Mouse (Mus musculus) A20 (cell line): ENCODE results near the gene H2afy.

Experiments
- DNase-seq: peaks from one replicate; pipeline ENCODE4 v3.0.0-alpha.2; 2011; ENCODE audit warnings: low read depth, low spot score

The H2afy gene

DNA sequence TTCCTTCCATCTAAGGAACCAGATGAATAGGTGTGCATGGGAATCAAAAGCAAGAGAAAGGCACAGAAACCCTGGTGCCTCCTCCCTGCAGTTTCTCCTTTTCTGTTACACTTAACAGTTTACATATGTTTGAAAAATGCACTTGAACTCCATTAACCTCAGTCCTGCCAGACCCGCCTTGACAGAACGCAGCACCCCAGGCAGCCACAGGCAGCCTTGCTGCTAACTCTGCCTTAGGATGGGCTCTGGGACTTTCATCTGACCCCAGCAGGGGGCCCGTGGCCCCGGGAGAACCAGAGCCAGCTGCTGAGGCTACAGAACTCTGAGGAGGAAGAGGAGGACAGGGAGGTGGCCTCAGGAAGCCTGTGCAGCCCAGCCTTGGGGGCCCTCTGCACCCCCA, 23.7 kb downstream of the H2afy start:
- DNase-seq = no peak

DNA sequence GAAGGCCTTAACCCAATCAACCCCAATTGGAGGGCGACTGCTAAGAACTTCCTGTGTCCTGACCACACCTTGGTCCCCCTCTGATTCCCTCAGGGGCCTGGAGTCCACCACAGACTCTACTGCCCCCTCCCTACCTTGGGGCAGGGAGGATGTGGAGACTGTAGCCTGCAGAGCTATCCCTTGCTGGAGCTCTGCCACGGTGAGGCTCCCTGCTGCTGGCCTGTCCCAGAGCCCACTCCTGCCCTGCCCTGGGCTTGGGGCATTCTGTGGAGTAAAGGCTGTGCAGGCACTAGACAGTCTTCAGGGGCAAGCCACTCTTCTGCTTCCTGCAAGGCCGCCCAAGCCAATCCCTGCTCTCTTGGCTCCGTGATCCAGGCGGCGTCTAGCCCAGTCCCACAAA, 24.6 kb downstream of the H2afy start:
- no peak for DNase-seq

- no peak for DNase-seq
Measured at GRCm38 (mm10) chr13:56110694-56111531, 25.2 kb downstream of the H2afy start.

- DNase-seq = no peak
Measured at GRCm38 (mm10) chr13:56109703-56110102, 26.5 kb downstream of the H2afy start.

- DNase-seq = no peak
Measured at GRCm38 (mm10) chr13:56108849-56109519, 27.2 kb downstream of the H2afy start.

DNA sequence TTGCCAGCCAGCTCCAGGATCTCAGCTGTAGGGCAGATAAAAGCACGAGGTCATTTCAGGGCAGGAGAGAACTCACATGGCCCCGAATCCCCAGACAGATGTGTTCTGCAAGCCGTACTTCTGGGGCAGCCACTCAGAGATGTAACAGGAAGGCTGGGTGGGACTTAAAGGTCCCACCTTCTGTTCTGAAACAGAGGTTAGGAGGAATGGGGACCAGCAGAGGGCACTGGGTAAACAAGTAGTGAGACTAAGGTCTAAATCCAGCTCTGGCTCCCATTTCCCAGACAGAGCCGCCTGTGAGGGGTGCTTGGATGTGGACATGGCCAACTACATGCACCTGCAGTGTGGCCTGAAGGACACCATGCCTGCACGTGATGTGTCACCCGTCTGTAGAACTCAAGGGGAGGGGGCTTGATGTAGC, 31.2 kb downstream of the H2afy start:
- DNase-seq = no peak

DNA sequence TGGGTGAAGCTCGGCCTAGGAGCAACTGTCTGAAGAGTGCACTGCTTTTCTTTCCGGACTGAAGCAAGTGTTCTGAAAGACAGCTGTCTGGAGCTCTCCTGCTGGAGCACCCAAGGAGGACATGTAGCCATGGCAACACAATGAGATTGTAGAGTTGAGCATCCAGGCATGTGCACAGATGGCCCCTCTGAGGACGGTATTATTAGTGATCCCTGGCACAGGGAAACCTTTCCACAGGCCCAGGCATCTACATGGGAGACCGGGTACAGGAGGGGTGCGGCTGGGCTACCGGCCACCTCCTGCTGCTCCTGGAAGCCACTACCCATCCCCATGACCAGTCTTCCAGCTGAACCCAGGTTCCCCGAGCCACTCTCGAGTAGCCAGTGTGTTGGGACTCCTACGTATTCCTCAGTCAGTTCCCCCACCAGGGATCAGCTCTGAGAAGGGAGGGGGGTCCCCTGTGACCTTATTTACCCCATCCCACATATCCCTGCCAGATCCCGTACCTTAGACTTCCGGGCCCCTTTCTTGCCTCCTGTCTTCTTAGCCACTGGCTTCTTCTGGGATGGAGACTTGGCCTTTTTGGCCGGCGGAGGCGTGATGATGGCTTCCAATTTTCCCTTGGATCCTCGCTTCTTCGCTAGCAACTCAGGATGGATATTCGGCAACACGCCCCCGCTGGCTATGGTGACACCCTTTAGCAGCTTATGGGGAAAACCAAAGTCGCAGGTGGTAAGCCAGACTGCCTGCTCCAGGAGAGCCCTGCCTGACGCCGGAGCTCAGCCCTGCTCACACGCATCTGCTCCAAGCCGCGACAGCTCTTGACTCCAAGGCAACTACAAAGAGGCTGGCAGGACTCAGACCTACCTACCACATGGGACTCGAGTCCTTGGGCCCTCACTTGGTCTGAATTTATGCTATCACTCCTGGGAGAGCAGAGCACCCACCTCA, 32.1 kb downstream of the H2afy start:
- no peak for DNase-seq

GRCm38 (mm10) chr13:56102160-56102559, 34.0 kb downstream of the H2afy start:
- no peak for DNase-seq

DNA sequence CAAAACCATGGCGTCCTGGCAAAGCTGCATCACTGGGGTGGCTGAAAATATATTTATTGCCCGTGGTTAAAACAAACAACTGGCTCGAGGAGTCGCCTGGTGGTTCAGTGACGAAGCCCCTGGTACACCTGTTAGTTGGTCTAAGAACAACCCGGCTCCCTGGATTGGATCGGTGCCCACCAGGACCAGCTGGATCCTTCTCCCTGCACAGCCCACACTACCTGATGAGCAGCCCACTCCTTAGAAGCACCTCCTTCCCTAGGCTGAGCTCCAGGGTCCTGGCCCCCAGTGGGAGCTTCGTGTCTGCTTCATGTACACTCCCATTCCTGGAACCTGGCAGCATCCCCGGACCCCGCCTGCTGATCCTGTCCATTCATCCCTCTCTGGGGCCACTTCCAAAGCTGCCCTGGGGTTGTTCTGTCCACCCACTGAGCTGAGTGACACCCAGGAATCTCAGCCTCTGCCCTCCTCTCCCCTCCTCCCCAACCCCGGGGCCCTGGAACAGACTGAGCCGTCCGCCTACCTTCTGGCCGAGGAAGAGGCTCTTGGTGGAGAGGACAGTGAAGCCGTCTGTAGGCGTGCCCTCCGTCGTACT, 40.5 kb downstream of the H2afy start:
- no peak for DNase-seq

DNA sequence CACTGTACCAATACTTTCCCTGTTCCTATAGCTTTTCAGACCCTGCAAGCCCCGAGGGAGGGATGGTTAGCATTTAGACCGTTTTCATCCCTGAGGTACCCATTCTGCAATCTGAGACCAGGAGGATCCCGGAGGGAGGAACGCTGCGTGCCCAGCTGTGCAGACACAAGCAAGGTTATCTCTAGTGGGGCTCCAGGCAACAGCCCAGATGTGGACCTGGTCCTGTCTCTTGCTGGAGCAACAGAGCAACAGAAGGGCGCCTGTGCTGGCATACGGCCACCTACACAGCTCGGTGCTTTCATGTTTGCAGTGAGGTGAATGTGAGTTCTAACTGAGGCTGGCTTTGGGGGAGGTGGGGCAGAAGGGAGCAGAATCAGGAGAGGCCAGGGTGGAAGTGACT, 41.6 kb downstream of the H2afy start:
- DNase-seq = no peak

DNA sequence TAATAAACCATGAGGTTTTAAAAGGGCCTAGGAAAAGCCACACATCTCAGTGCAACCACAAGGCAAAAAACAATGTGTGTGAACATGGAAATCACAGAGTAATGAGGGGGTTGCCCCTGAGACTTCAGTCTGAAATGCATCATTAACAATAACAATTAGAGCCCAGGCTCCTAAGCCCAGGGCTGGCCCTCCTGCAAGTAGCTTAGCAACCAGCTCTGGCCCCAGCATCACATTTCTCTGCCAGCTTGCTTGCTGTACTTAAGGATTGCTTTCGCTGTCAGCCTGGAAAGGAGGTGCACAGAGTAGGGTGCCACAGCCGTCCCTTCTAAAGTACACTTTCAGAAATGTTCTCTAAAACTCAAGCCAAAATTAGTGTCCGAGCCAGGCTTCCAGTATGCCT, 42.5 kb downstream of the H2afy start:
- DNase-seq = no peak

DNA sequence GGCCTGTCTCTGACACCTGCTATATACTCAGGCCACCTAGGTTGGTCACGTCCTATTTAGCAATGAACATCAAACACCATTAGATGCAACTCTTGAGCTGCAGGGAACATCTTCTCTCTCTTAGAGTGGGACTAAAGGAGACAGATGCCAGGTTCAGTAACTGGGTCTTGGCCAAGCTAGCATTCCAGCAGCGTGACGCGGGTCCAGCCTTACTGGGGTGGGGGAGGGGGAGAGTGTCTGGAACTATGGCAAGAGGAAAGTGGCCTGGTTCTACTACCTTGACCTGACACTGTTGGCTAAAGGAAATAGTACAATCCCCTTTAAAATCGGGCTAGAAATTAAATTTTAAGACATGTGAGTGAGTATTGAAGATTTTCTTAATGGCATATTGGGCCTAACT, 43.6 kb downstream of the H2afy start:
- DNase-seq = no peak

- no peak for DNase-seq
Measured at GRCm38 (mm10) chr13:56090597-56090996, 45.6 kb downstream of the H2afy start.

GRCm38 (mm10) chr13:56088602-56089001, 47.6 kb downstream of the H2afy start:
- no peak for DNase-seq

DNA sequence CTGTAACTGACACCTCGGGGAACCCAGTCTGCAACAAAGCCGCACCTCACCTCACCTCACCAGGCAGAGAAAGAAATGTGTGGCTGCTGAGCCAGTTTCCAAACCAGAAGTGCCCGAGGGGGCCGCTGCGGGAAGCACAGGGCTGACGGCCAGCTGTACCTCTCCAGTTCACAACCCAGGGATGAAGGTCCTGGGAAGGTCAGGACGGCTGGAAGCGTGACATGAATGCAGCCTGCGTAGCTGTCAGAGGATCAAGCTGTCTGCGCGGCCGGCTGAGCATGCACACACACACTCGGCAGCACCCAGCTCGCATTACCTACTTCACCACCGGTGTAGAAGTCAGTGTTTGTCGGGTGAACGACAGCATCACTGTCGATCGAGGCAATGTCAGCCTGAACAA, 48.2 kb downstream of the H2afy start:
- DNase-seq = no peak

DNA sequence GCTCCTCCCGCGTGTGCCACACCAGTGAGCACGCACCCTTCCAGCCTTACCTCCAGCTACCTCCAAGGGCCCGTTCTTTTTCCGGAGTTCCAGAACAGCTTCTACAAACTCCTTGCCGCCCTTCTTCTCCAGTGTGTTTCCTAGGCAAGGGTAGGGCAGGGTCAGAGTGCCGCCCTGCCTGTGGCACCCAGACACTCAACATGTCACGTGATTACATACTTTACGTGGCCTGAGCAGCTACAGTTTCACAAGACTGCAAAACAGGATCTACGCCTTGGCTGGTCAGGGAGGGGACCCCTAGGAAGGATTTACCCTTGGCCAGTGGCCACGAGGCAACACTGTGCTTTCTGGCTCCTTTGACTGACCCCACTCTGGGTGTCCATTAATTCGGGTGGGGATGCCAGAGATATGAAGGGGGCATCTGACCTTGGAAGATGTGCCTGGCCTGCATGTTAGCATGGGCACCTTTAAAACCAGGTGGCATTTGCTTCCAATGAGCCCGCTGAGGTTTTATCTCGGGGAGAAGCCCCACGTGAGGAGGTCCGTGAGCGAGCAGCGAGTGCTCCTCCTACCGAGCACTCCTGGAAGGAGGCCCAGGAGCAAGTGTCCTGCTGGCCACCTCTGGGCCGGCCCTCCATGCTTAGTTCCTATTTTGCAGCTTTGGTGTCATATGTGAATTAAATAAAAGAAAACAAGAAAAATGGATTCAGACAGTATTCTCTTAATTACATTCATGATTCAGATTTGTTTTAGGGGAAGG, 51.8 kb downstream of the H2afy start:
- no peak for DNase-seq

DNA sequence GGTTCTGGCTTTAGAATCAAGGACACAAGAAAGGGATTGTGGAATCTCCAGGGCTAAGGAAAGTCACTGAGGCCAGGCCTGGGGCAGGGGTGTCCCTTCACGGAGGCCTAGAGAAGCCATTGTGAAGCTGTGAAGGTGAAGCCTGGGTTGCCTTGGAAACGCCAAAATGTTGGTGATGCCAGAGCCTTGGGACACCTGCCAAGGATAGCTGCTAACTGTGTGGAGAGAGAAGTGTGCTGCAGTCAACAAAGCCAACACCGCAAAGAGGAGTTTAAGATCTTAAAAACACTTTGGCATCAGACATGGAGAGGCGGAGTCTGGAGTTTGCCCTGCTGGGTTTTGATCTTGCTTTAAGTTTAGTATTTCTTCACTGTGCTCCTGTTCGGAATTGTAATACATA, 54.5 kb downstream of the H2afy start:
- no peak for DNase-seq

DNA sequence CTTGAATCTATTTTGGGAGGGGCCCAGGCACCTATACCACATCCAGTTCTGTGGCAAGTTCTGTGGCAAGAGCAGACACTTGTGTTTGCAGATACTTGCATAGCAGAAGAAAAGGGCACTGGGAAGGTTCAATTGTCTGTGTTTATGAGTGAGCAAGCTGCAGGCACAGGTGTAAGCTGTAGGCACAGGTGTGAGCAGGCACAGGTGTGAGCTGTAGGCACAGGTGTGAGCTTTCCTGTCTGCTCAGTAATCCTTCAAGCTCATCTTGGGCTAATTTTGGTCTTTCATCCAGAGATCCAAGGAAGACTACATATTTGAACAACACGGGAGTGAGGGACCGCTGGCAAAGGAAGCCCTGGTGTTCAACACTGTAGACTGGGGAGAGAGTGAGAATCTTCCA, 56.5 kb downstream of the H2afy start:
- DNase-seq = no peak

DNA sequence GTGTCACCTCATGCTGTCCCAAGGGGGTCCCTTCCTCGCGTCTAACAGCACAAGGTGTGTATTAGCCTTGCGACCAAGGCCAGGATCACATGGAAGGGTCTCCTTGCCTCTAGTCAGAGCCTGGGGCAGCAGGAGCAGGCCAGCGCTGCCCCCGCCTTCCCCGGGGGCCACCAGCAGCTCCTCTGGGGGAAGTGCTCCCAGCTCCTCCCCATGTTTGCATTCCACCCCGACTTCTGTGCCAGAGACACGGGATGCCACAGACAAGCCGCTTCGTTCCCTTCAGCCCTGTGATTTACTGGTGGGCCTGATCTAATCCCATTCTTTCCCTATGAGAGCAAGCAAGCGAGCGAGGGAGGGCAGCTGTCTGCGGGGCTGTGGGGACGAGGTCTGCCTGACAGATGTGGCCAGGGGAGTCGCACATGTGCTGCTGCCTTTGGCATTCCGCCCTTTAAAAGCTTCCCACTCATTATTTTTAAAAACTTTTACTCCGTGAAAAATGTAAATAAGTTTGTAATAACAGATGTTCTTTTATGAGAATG, 57.4 kb downstream of the H2afy start:
- DNase-seq = no peak

GRCm38 (mm10) chr13:56075930-56076329, 60.2 kb downstream of the H2afy start:
- DNase-seq = no peak

- no peak for DNase-seq
Measured at GRCm38 (mm10) chr13:56073186-56073585, 63.0 kb downstream of the H2afy start.
